Mouse (Mus musculus) myocyte (in vitro differentiated cells): ENCODE results near the gene Sh3gl2. TPM values are rescaled to one million over a fixed set of nuclear protein-coding genes. Genes with fewer than 3 reads are reported as not detected.

Source experiments
- H3K27me3 ChIP-seq: one replicate; pipeline ENCODE4 v1.6.1; 2011; ENCODE audit not compliant: control insufficient read depth, insufficient read depth, insufficient read length
- H3K36me3 ChIP-seq: one replicate; pipeline ENCODE4 v1.6.1; 2011; ENCODE audit not compliant: control insufficient read depth, insufficient read depth
- H3K4me2 ChIP-seq: one replicate; pipeline ENCODE4 v1.6.1; 2011; ENCODE audit warnings: low read depth, control low read depth
- H3K4me3 ChIP-seq: one replicate; pipeline ENCODE4 v1.5.1; 2011; ENCODE audit warnings: mild to moderate bottlenecking, control low read depth, moderate library complexity
- H3K79me2 ChIP-seq: one replicate; pipeline ENCODE4 v1.6.1; 2011; ENCODE audit not compliant: control insufficient read depth, insufficient read depth
- H3ac ChIP-seq: one replicate; pipeline ENCODE4 v1.6.1; 2011; ENCODE audit not compliant: control insufficient read depth, insufficient read length
- CEBPB ChIP-seq: IDR thresholded peaks from 2 replicates; pipeline ENCODE4 v1.6.1; 2011; ENCODE audit warnings: mild to moderate bottlenecking, moderate library complexity; ENCODE audit not compliant: poor library complexity, insufficient read depth, severe bottlenecking
- E2F4 ChIP-seq: IDR thresholded peaks from one replicate; pipeline ENCODE4 v1.6.1; 2011; ENCODE audit warnings: mild to moderate bottlenecking, control low read depth, moderate library complexity; ENCODE audit not compliant: insufficient read depth
- MAX ChIP-seq: IDR thresholded peaks from one replicate; pipeline ENCODE4 v1.6.1; 2011; ENCODE audit warnings: low read depth, mild to moderate bottlenecking, control low read depth
- MYOD1 ChIP-seq, 3 experiments: IDR thresholded peaks; one replicate each; pipeline ENCODE4 v1.6.1; 2011; ENCODE audit warnings: control low read depth in 2 of 3, low read depth in 2 of 3, mild to moderate bottlenecking in 2 of 3, moderate library complexity in 1 of 3; ENCODE audit not compliant: insufficient read length in 2 of 3, control insufficient read depth in 1 of 3
- MYOG ChIP-seq, 3 experiments: IDR thresholded peaks; one replicate each; pipeline ENCODE4 v1.6.1; 2011; ENCODE audit warnings: control low read depth in 2 of 3, low read depth in 2 of 3, mild to moderate bottlenecking in 2 of 3; ENCODE audit not compliant: insufficient read length in 2 of 3, control insufficient read depth in 1 of 3, insufficient read depth in 1 of 3
- POLR2A ChIP-seq: IDR thresholded peaks from one replicate; pipeline ENCODE4 v1.6.1; 2011; ENCODE audit warnings: low read depth, mild to moderate bottlenecking, control low read depth, moderate library complexity; ENCODE audit not compliant: insufficient read length
- POLR2AphosphoS2 ChIP-seq: IDR thresholded peaks from one replicate; pipeline ENCODE4 v1.6.1; 2011; ENCODE audit warnings: low read depth, control low read depth; ENCODE audit not compliant: insufficient read length
- REST ChIP-seq: IDR thresholded peaks from one replicate; pipeline ENCODE4 v1.6.1; 2011; ENCODE audit warnings: mild to moderate bottlenecking, control low read depth, moderate library complexity; ENCODE audit not compliant: insufficient read depth, insufficient read length
- SRF ChIP-seq: IDR thresholded peaks from one replicate; pipeline ENCODE4 v1.6.1; 2011; ENCODE audit warnings: low read depth; ENCODE audit not compliant: control insufficient read depth, insufficient read length
- TCF12 ChIP-seq: IDR thresholded peaks from one replicate; pipeline ENCODE4 v1.6.1; 2011; ENCODE audit warnings: mild to moderate bottlenecking, control low read depth; ENCODE audit not compliant: poor library complexity, insufficient read depth, severe bottlenecking
- TCF3 ChIP-seq: IDR thresholded peaks from one replicate; pipeline ENCODE4 v1.6.1; 2011; ENCODE audit warnings: low read depth, control low read depth; ENCODE audit not compliant: insufficient read length
- USF1 ChIP-seq: IDR thresholded peaks from one replicate; pipeline ENCODE4 v1.6.1; 2011; ENCODE audit warnings: low read depth, mild to moderate bottlenecking, control low read depth, moderate library complexity
- polyA plus RNA-seq: library from polyadenylated mRNA; unstranded; fragments of >200 nt; fragmentation: generic; extraction: Trizol; gene quantifications from one replicate; pipeline ENCODE4 v1.2.1, GENCODE M21; 2012; ENCODE audit warnings: missing spikeins

Gene Sh3gl2
- polyA plus RNA-seq, 1 experiment: not detected

GRCm38 (mm10) chr4:85345911-85346310 is 141.0 kb downstream of the Sh3gl2 start:
- Histone ChIP-seq H3ac (no peak overlapping the region), H3K79me2 (no peaks in the 10 kb centered on the region), H3K27me3 (no peaks in the 10 kb centered on the region), H3K36me3 (no peaks in the 10 kb centered on the region), H3K4me2 (no peak overlapping the region), H3K4me3 (no peak overlapping the region)
- no peak for TF ChIP-seq TCF3
- TF ChIP-seq MYOD1 (IDR thresholded peaks at IDR 0.05; ENCODE audit: control insufficient read depth in 1 of 3, insufficient read length in 2 of 3, low read depth in 2 of 3): no peak
- no peak for TF ChIP-seq MAX
- TF ChIP-seq POLR2A: no peak
- TF ChIP-seq USF1: no peak
- no peak for TF ChIP-seq POLR2AphosphoS2

GRCm38 (mm10) chr4:85348079-85348643 is 143.2 kb downstream of the Sh3gl2 start:
- no peak for TF ChIP-seq POLR2A
- TF ChIP-seq SRF: no peak
- no peak for TF ChIP-seq CEBPB
- TF ChIP-seq MYOD1 (IDR thresholded peaks at IDR 0.05; ENCODE audit: control insufficient read depth in 1 of 3, insufficient read length in 2 of 3, low read depth in 2 of 3): no peak
- TF ChIP-seq TCF12: no peak
- no peak for TF ChIP-seq USF1
- no peak for TF ChIP-seq REST
- TF ChIP-seq E2F4: no peak
- no peak for TF ChIP-seq MAX
- TF ChIP-seq MYOG (IDR thresholded peaks at IDR 0.05; ENCODE audit: control insufficient read depth in 1 of 3, insufficient read depth in 1 of 3, insufficient read length in 2 of 3, low read depth in 2 of 3): no peak
- no peak for TF ChIP-seq POLR2AphosphoS2
- TF ChIP-seq TCF3: no peak
- no peaks in the 10 kb centered on the region for H3K36me3 ChIP-seq
- H3ac ChIP-seq: no peak overlapping the region
- H3K4me2 ChIP-seq: no peak overlapping the region
- no peak overlapping the region for H3K4me3 ChIP-seq
- no peaks in the 10 kb centered on the region for H3K27me3 ChIP-seq
- no peaks in the 10 kb centered on the region for H3K79me2 ChIP-seq

- TF ChIP-seq MYOD1 (IDR thresholded peaks at IDR 0.05; ENCODE audit: control insufficient read depth in 1 of 3, insufficient read length in 2 of 3, low read depth in 2 of 3) (no peak), POLR2AphosphoS2 (no peak), USF1 (no peak), POLR2A (no peak), TCF12 (no peak), E2F4 (no peak), MYOG (IDR thresholded peaks at IDR 0.05; ENCODE audit: control insufficient read depth in 1 of 3, insufficient read depth in 1 of 3, insufficient read length in 2 of 3, low read depth in 2 of 3) (no peak), CEBPB (no peak), MAX (no peak), TCF3 (no peak), SRF (no peak), REST (no peak)
- H3K36me3 ChIP-seq: no peaks in the 10 kb centered on the region
- H3ac ChIP-seq: no peak overlapping the region
- no peak overlapping the region for H3K4me2 ChIP-seq
- H3K79me2 ChIP-seq: no peaks in the 10 kb centered on the region
- no peaks in the 10 kb centered on the region for H3K27me3 ChIP-seq
- no peak overlapping the region for H3K4me3 ChIP-seq
These were observed 157.7 kb downstream of the Sh3gl2 start for GRCm38 (mm10) chr4:85362661-85363060.

- H3K27me3 ChIP-seq: no peaks in the 10 kb centered on the region
- no peaks in the 10 kb centered on the region for H3K36me3 ChIP-seq
- H3ac ChIP-seq: no peak overlapping the region
- H3K4me2 ChIP-seq: no peak overlapping the region
- TF ChIP-seq TCF12 (no peak), MYOD1 (IDR thresholded peaks at IDR 0.05; ENCODE audit: control insufficient read depth in 1 of 3, insufficient read length in 2 of 3, low read depth in 2 of 3) (no peak), MAX (no peak), POLR2A (no peak)
- no peak overlapping the region for H3K4me3 ChIP-seq
- no peaks in the 10 kb centered on the region for H3K79me2 ChIP-seq
These were observed 158.3 kb downstream of the Sh3gl2 start for GRCm38 (mm10) chr4:85363205-85363604.

DNA sequence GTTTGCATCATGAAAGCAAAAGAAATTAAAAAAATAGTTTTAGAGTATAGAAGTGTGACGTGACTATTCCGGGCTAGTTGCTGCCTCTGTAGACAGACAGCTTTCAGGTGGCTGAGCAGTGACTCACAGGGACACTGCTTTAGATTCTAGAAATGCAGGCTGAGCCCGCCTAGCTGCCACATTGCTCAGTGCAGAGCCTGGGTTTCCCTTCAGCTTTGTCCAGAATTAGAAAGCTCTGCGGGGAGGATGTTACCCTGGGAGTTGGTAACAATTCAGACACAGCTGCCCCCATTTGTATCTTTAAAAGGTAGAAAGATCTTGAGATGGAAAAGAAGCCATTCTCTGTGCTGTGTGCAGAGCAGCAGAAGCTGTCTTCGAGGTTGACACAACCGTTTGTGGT is 166.1 kb downstream of the Sh3gl2 start:
- H3K27me3 ChIP-seq: no peaks in the 10 kb centered on the region
- no peaks in the 10 kb centered on the region for H3K79me2 ChIP-seq
- no peak overlapping the region for H3ac ChIP-seq
- H3K4me3 ChIP-seq: no peak overlapping the region
- H3K4me2 ChIP-seq: no peak overlapping the region
- TF ChIP-seq MYOG (IDR thresholded peaks at IDR 0.05; ENCODE audit: control insufficient read depth in 1 of 3, insufficient read depth in 1 of 3, insufficient read length in 2 of 3, low read depth in 2 of 3) (no peak), MAX (no peak), TCF12 (no peak), TCF3 (no peak), REST (no peak), SRF (no peak), USF1 (no peak), POLR2A (no peak), POLR2AphosphoS2 (no peak), CEBPB (no peak), MYOD1 (IDR thresholded peaks at IDR 0.05; ENCODE audit: control insufficient read depth in 1 of 3, insufficient read length in 2 of 3, low read depth in 2 of 3) (no peak)
- H3K36me3 ChIP-seq: no peaks in the 10 kb centered on the region
